Mouse (Mus musculus): ENCODE results near the gene Icam4. TPM values are rescaled to one million over a fixed set of nuclear protein-coding genes. Genes with fewer than 3 reads are reported as not detected.
"Not testable (repeated sequence)": the region's sequence is repeated elsewhere in the genome, so short reads cannot be mapped to it uniquely, and the experiment has no call there.

Gene Icam4
- total RNA-seq, 2 experiments from 2014 or later: 0.53 to 0.79 TPM

GRCm38 (mm10) chr9:21031896-21032351 lies 2.8 kb downstream of the Icam4 start, which contains the start of gene Icam5:
Icam5 (plus strand) TSS chr9:21032073.
- no peak for DNase-seq
- intact Hi-C loops (cut with DNase I): loop anchor here (2.0 kb wide), 2 partner anchors 41 to 105 kb away; partner anchors contain the start of genes Fdx1l and Gm49373

- DNase-seq: no peak
- intact Hi-C loops (cut with DNase I): no loop called here
These were observed 3.3 kb downstream of the Icam4 start for GRCm38 (mm10) chr9:21032491-21032890.

GRCm38 (mm10) chr9:21033136-21033535 lies 4.0 kb downstream of the Icam4 start:
- intact Hi-C loops (cut with DNase I): no loop called here
- peak; percentile 85 to 90 for DNase-seq

GRCm38 (mm10) chr9:21034481-21035085 lies 5.4 kb downstream of the Icam4 start:
- no peak for DNase-seq
- intact Hi-C loops (cut with DNase I): loop anchor here (5.0 kb wide), 1 partner anchor 53 kb away; no protein-coding TSS in a partner anchor

GRCm38 (mm10) chr9:21035586-21035985 lies 6.4 kb downstream of the Icam4 start:
- intact Hi-C loops (cut with DNase I): loop anchor here (5.0 kb wide), 1 partner anchor 52 kb away; no protein-coding TSS in a partner anchor
- DNase-seq: no peak

GRCm38 (mm10) chr9:21036161-21036560 lies 7.0 kb downstream of the Icam4 start:
- DNase-seq: no peak
- intact Hi-C loops (cut with DNase I): loop anchor here (5.0 kb wide), 1 partner anchor 51 kb away; no protein-coding TSS in a partner anchor

- intact Hi-C loops (cut with DNase I): loop anchor here (5.0 kb wide), 1 partner anchor 51 kb away; no protein-coding TSS in a partner anchor
These were observed 7.5 kb downstream of the Icam4 start for GRCm38 (mm10) chr9:21036666-21037065.

GRCm38 (mm10) chr9:21037481-21037891 lies 8.3 kb downstream of the Icam4 start:
- intact Hi-C loops (cut with DNase I): loop anchor here (5.0 kb wide), 1 partner anchor 50 kb away; no protein-coding TSS in a partner anchor
- peak; percentile 73 to 82 for DNase-seq

More at GRCm38 (mm10) chr9:21036666-21037065, 7.5 kb downstream of the Icam4 start:
- no peak for DNase-seq

GRCm38 (mm10) chr9:21039779-21040178 lies 10.6 kb downstream of the Icam4 start:
- DNase-seq: no peak
- intact Hi-C loops (cut with DNase I): loop anchor here (5.0 kb wide), 1 partner anchor 48 kb away; no protein-coding TSS in a partner anchor

GRCm38 (mm10) chr9:21041308-21041707 lies 12.1 kb downstream of the Icam4 start:
- intact Hi-C loops (cut with DNase I): no loop called here
- DNase-seq: no peak

GRCm38 (mm10) chr9:21043563-21043962 lies 14.4 kb downstream of the Icam4 start:
- no peak for DNase-seq
- intact Hi-C loops (cut with DNase I): no loop called here

GRCm38 (mm10) chr9:21044785-21045184 lies 15.6 kb downstream of the Icam4 start:
- intact Hi-C loops (cut with DNase I); DNase-seq: not testable (repeated sequence)

GRCm38 (mm10) chr9:21045235-21045634 lies 16.1 kb downstream of the Icam4 start:
- DNase-seq: no peak
- intact Hi-C loops (cut with DNase I): no loop called here

- intact Hi-C loops (cut with DNase I): no loop called here
- DNase-seq: no peak
These were observed 22.4 kb downstream of the Icam4 start for GRCm38 (mm10) chr9:21051578-21051977.

- intact Hi-C loops (cut with DNase I): no loop called here
- DNase-seq: no peak
These were observed 33.8 kb downstream of the Icam4 start for GRCm38 (mm10) chr9:21062928-21063327.

- no peak for DNase-seq
- intact Hi-C loops (cut with DNase I): no loop called here
These were observed 38.0 kb downstream of the Icam4 start, which contains the start of gene Zglp1 for GRCm38 (mm10) chr9:21067006-21067684. Zglp1 (minus strand) TSS chr9:21067093.

- intact Hi-C loops (cut with DNase I): loop anchor here (2.0 kb wide), 1 partner anchor 42 kb away; no protein-coding TSS in a partner anchor
- peak in 1 of 2 experiments; percentile 18 for DNase-seq
These were observed 43.5 kb downstream of the Icam4 start for GRCm38 (mm10) chr9:21072641-21073040.

- intact Hi-C loops (cut with DNase I): loop anchor here (2.0 kb wide), 1 partner anchor 42 kb away; no protein-coding TSS in a partner anchor
These were observed 44.1 kb downstream of the Icam4 start, which contains the start of the genes Gm49373 and Fdx1l for GRCm38 (mm10) chr9:21073044-21073840. Gm49373 (minus strand) TSS chr9:21073096. Fdx1l (minus strand) TSS chr9:21073614.

GRCm38 (mm10) chr9:21074173-21074572 lies 45.0 kb downstream of the Icam4 start:
- no peak for DNase-seq
- intact Hi-C loops (cut with DNase I): no loop called here

More at GRCm38 (mm10) chr9:21073044-21073840, 44.1 kb downstream of the Icam4 start, which contains the start of the genes Gm49373 and Fdx1l:
- peak; percentile 92 to 94 for DNase-seq

- intact Hi-C loops (cut with DNase I): no loop called here
- no peak for DNase-seq
These were observed 46.5 kb downstream of the Icam4 start for GRCm38 (mm10) chr9:21075625-21076024.

Measured in heart, postnatal 10 days (tissue).